Mouse (Mus musculus): Measurements from ENCODE around the gene Surf6. TPM values are rescaled to one million over a fixed set of nuclear protein-coding genes. Genes with fewer than 3 reads are reported as not detected.

Gene Surf6
- total RNA-seq, 2 experiments from 2014 or later, result 25.9 to 35.5 TPM

DNA sequence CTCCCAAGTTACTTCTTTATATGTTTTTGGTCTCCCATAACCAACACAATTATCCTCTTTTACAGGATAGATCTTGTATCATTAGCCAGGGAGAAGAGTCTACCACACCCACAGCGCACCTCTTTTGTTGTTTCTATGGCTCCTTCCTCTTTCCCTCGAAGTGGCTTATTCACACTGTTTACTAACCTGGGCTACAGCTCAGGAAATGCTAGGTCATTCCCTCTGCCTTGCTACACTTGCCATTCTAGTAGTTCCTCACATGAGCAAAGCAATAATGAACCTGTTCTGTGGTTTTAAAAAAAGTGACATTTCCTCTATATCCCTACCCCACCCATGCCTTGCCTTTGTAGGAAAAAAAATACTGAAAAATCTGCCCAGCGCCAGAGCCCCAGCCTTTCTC, 39.8 kb downstream of the Surf6 start:
- no peak for DNase-seq (ENCODE audit: low spot score in 2 of 2)

- DNase-seq (ENCODE audit: low spot score in 2 of 2), result peak in 1 of 2 experiments; percentile 6
Measured at GRCm38 (mm10) chr2:26847706-26848105, 55.0 kb downstream of the Surf6 start.

Other genes with a start within 250 kb of the Surf6 start
- gene Lcn4, start 231.6 kb downstream of the Surf6 start, total RNA-seq (2021), result not detected
- not detected for gene Abo, start 37.9 kb downstream of the Surf6 start, total RNA-seq (2021)
- gene Med22, start 7.8 kb upstream of the Surf6 start, total RNA-seq (2021), result 10 to 100 TPM; 49.6 to 51.7 TPM
- 100 to 1,000 TPM; 490 to 502 TPM for gene Rpl7a, start 7.9 kb upstream of the Surf6 start, total RNA-seq (2021)
- gene Surf2, start 13.5 kb upstream of the Surf6 start, total RNA-seq (2021), result 10 to 100 TPM; 38.8 to 43.5 TPM
- gene Surf1, start 13.7 kb upstream of the Surf6 start, total RNA-seq (2021), result 100 to 1,000 TPM; 108 to 115 TPM
- 100 to 1,000 TPM; 129 to 195 TPM for gene Surf4, start 31.0 kb upstream of the Surf6 start, total RNA-seq (2021)
- under 1 TPM; 0.19 to 0.63 TPM for gene Stkld1, start 31.2 kb upstream of the Surf6 start, total RNA-seq (2021)
- 10 to 100 TPM; 38.5 to 41.3 TPM for gene Rexo4, start 61.5 kb upstream of the Surf6 start, total RNA-seq (2021)
- gene Adamts13, start 70.5 kb upstream of the Surf6 start, total RNA-seq (2021), result not detected
- gene Cacfd1, start 107.0 kb upstream of the Surf6 start, total RNA-seq (2021), result 10 to 100 TPM; 46.9 to 62.8 TPM
- 1 to 10 TPM in 1 of 2 experiments, under 1 TPM in 1; 0.33 to 1.1 TPM for gene Slc2a6, start 125.1 kb upstream of the Surf6 start, total RNA-seq (2021)
- not detected for gene Mymk, start 169.3 kb upstream of the Surf6 start, total RNA-seq (2021)
- 10 to 100 TPM; 20.4 to 23.7 TPM for gene Adamtsl2, start 176.5 kb upstream of the Surf6 start, total RNA-seq (2021)
- gene Fam163b, start 239.6 kb upstream of the Surf6 start, total RNA-seq (2021), result 1 to 10 TPM; 2.4 to 2.9 TPM